Mouse (Mus musculus): ENCODE results near the gene D10Jhu81e.
"Not testable (repeated sequence)": the region's sequence is repeated elsewhere in the genome, so short reads cannot be mapped to it uniquely, and the experiment has no call there.

Gene D10Jhu81e

DNA sequence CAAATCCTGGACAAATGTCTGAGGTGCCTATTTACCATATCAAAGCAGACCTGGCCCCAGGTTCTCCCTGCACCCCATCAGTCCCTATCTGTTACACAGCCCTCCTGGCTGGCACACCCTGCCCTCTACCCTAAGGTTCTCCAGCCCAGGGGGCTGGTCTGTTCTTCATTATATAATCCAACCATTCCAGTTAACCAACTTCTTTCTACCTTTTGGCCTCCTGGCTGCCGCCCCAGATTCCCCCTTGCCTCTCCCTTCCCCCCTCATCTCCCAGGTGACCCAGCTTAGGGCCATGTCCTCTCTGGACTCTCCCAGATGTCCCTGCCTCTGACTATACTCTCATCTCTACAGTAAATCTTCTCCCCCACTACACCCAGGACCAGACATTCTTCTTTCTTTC lies 41.7 kb downstream of the D10Jhu81e start:
- DNase-seq = peak; percentile 79 to 85

DNA sequence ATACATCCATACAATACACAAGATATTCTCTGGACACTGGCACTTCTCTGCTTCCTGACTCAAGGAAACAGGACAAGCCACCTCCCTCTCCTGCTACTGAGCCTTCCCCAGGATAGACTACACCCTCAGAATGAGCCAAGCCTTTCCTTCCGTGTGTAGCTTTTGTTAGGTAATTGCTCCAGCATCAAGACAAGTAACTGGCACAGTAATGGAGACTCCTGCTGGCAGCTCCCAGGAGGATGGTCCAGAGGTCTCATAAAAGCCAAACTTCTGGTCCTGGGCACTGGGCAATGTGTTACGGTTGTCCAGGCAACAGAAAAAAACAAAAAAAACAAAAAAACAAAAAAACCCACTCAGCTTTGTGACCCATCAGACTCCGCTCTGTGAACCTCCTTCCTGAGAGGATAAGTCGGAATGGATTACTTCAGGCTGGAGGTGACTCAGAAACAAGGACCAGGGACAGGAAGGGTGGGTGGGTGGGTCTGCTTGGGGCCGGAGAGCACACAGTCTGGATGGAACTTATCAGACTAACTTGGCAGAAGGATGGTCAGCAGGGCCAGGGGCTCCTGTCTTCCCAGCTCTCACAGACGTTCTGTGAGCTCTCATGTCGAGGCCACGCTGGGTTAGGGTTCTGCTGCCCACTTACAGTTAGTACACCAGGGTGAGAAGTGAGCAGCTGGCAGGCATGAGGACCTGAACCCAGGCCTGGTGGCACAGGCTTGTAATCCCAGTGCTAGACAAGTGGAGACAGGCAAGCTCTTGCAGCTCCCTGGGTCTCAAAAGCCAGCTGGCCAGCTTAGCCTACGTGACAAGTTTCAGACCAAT lies 42.3 kb downstream of the D10Jhu81e start:
- DNase-seq = peak in 1 of 2 experiments; percentile 60

DNA sequence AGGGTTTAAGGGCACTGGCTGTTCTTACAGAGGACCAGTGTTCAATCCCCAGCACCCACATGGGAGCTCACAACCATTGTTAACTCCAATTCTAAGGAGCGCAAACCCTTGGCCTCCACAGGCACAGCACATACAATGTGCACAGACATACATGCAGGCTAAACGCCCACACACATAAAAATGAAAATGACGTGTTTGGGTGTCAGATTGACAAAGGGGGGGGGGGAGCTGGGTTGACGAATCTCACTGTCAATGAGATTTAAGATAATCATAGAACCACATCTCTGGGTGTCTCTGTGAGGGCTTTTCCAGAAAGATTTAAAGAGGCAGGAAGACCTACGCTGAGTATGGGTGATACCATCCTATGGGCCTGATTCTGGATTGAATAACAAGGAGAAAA lies 43.3 kb downstream of the D10Jhu81e start:
- DNase-seq = no peak

DNA sequence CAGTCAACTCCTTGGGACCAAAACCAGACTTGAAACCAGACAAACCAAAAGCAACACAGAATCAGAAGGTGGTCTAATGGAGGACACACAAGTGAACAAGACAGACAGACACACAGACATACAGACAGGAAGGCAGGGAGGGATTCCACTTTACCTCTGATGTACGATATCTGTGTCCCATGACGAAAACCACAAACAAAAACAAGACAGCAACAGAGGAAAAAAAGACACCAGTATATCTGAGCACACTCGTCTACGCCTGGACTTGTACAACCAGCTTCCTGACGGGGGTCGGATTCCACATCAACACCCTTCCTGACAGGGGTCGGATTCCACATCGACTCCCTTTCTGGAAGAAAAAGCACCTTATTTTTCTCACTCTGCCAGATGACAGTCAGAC lies 44.5 kb downstream of the D10Jhu81e start:
- not testable (repeated sequence) for DNase-seq

DNA sequence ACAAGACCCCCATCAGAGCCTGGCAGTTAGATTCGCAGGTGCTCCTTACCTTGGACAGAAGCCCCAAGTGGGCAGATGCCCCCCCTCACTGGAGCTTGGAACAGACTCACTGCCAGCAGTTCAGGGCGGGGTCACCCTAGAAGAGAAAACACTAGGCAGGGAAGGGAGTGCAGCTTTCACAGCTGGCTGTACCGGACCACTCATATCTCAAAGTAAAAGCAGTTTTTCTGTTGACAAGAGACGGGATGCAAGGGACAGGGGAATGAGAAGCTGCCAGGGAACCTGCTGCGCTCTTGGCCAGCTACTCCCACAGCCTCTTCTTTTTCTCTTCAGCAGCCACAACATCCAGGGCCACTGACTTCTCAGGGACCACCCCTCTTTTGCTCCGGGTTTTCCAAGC lies 45.4 kb downstream of the D10Jhu81e start:
- not testable (repeated sequence) for DNase-seq

DNA sequence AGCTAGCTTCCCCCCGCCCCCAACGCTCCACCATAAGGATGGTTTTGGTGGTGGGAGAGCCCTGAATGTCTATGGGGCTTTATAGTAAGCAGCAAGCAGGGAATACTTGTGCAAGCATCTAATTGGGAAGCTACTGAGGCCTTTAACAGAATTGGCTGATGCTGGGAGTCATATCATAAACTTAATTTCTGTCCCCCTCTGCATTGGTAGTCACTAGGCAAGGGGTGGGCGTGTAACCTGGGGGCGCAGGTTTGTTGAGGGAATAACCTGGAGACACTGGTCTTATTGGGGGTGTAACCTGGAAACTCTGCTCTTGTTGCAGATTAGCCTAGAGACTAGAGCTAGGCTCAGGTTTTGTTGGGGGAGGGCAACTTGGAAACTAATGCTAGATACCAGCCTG lies 50.2 kb downstream of the D10Jhu81e start:
- no peak for DNase-seq

DNA sequence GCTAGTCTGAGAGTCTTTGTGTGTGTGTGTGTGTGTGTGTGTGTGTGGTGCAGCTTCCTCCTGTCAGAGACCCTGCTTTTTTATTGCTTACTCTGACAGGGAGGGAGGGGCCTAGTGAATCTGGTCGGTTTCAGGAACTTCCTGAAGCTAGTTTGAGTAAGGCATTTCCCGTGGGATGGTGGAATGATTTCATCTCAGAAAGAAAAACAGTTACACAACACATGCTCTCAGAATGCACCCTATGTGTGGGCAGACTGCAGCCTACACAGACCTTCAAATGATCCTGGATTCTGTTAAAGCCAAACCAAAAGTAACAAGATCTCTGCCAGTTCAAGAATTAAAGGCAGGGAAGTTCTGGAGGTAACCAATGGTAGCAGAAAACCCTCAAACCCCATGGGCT lies 54.4 kb downstream of the D10Jhu81e start:
- no peak for DNase-seq

DNA sequence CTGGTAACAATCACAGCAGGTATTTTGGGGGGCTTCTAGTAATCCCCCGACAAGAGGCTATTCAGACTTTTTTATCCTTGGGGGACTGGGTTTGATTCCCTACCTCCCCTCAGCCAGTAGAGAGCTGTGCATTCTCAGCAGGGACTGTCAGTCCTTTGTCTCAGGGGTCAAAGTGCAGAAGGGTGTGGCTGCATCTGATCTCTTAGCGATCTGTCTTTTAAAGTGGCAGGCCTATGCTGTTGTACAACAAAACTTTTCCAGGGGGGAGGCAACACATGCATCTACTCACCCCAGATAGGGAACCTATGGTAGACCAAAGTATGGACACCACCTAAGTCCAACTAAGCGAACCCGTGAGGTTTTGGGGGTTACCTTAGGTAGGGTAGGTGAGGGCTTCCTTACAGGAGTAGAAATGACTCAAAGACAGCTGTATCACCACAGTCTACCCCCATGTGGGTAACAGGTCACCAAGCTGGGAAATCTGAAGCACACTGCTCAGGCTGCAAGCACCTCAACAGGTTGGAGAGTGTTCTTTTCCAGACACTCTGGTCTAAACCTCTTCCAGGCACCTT lies 55.0 kb downstream of the D10Jhu81e start:
- DNase-seq = no peak

All from kidney, adult 8-10 months (tissue).